Mouse (Mus musculus) duodenum, adult 2 months (tissue): ENCODE measurements around the gene Vrk3. TPM values are rescaled to one million over a fixed set of nuclear protein-coding genes. Genes with fewer than 3 reads are reported as not detected.

Experiments
- polyA plus RNA-seq: library from polyadenylated mRNA; depleted of rRNA; stranded (reverse); fragments of >200 nt; gene quantifications from 2 replicates; pipeline ENCODE4 v1.2.3, GENCODE M21; 2012; ENCODE audit warnings: low replicate concordance; rRNA removed

The Vrk3 gene
- 49.7 and 62.2 TPM in 2 replicates for polyA plus RNA-seq

DNA sequence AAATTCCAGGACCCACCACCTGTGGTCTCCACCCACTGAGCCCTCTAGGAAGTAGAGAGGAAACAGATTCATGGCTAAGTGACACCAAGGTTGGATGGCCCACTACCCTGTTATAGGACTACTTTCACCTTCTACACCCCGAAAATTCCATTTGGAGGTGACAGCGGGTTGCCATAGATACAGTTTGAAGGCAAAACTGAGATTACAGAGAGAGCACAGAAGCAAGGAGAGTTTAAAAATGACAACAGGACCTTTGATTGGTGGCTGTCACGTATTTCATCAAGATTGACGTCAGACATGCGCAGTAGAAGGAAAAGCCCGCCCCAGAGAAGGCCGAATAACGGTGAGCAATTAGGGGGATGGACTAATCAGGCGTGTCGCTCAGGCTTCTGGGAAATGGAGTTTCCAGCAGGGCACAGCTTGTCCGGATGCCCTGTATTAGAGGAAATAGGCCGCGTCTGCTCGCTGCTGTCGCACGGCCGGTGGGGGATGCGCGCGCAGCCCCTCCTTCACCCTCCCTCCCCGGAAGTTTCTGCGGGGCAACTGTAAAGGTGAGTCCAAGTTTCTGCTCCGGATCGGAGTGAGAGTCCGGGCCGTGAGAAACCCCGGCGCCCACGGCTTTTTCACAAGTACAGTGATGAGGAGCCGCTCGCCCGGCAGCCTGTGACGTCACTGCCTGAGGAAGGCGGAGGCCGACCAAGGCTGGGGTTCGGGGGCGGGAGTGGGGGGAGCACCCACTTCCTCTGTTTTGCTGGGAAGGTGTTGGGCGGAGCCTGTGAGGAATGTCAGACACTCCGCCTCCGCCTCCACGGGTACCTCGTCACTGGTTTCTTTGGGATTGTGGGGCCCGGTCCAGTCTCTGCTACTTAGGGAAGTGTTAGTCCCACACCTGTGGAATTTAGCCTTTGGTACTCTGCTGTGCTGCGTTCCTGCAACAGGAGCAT, at the start of gene Vrk3:
Gene Vrk3 (plus strand): TSS at position 313 of the 944 bp plus-strand sequence.

DNA sequence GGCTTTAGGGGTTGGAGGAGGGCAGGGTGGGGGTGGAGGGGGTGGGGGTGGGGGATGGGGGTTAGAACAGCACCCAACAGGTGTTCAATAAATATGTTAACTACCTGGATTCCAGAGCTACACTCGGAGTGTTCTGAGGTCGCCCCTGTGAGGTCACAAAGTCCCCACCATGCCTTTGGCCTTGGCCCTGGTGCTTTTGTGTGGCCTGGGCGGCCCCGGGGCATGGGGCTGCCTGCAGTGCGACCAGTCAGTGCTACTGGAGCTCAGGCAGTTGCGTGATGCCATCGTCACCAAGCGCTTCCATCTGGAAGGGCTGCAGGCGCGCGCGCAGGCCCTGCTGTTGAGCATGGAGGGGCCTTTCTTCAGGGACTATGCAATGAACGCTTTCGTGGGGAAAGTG, 39.6 kb upstream of the Vrk3 start, which contains the start of gene Izumo2:
Gene Izumo2 (plus strand): TSS at position 169 of the 400 bp plus-strand sequence.

DNA sequence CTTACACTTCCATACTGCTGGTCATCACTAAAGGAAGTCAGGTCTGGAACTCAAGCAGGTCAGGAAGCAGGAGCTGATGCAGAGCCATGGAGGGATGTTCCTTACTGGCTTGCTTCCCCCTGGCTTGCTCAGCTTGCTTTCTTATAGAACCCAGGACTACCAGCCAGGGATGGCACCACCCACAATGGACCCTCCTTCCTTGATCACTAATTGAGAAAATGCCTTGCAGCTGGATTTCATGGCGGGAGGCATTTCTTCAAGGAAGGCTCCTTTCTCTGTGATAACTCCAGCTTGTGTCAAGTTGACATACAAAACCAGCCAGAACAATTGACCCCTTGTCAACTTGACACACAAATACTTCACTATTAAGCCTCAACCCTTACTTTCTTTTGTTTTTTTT, 2.7 kb downstream of the Vrk3 start, which contains the start of gene Zfp473:
Gene Zfp473 (minus strand): TSS at position 101 of the 400 bp plus-strand sequence.

DNA sequence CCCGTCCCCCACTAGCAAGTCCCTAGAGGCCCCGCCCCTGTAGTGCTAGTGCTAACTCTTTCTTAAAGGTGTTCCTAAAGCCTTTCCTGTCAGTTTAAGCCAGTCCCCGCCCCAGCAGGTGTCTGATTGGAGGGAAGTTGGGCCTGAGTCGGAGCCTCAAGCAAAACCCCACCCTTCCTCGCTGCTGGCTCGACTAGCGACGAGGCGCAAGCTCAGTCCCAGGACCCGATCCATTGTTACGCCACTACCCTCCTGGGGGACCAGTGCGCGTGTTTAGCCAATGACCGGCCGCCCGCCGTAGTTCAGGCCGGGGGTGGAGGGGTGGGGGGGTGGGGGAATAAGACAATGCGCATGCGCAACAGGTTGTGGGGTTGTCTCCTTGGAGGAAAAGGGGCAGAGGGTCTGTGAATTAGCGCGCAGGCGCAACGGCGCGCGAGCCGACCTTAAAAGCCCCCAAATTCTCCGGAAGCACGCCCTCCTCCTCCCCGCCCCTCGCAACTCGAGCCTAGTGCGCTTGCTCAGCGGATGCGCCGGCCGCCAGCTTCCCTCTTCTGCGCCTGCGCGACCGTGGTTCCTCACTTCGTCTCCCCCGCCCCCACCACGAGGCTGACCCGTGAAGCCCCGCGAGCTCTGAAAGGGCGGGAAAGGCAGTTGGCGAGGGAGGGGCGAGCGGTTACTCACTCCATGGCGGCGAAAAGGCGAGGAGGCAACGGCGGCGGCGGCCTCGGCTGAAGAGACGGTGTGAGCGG, 67.7 kb downstream of the Vrk3 start, which contains the start of the genes Nup62 and Il4i1:
Gene Nup62 (plus strand): TSS at position 368 of the 749 bp plus-strand sequence.
Gene Il4i1 (plus strand): TSS at position 667 of the 749 bp plus-strand sequence.

DNA sequence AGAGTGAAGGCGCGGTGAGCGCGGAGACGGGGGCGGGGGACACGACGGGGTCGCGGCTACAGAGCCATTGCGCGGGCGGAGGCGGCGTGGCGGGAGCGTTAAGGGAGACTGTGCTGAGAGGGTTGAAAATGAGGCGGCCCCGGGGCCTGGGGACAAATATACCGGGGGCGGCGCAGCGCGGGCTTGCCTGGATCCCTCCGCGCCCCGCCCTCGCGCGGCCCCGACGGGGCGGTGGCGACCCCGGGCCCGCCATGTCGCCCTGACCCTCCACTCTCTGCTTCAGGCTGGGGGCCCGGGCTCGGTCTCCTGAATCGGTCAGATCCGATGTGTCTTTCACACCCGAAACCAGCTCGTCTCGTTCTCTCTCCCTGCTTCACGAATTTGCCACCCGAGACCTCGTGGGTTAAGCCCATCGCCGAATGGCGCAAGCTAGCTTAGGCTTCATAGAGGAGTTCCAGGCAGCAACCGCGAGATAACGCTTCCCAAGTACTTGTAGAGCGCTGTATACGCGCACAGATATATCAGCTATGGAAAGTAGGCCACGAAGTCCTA, 68.3 kb downstream of the Vrk3 start, which contains the start of gene Atf5:
Gene Atf5 (minus strand): TSS at position 189 of the 552 bp plus-strand sequence.

Other genes with a start within 250 kb of the Vrk3 start
- gene Mybpc2, start 223.8 kb upstream of the Vrk3 start, polyA plus RNA-seq: not detected in 2 replicates
- 7.6 and 9.2 TPM in 2 replicates for gene Spib, start 216.3 kb upstream of the Vrk3 start, polyA plus RNA-seq
- gene Pold1, start 199.6 kb upstream of the Vrk3 start, polyA plus RNA-seq: 42.0 and 46.0 TPM in 2 replicates
- 250 and 318 TPM in 2 replicates for gene Nr1h2, start 194.5 kb upstream of the Vrk3 start, polyA plus RNA-seq
- 2.9 and 7.7 TPM in 2 replicates for gene Napsa, start 176.0 kb upstream of the Vrk3 start, polyA plus RNA-seq
- gene Kcnc3, start 157.7 kb upstream of the Vrk3 start, polyA plus RNA-seq: 3.6 and 6.8 TPM in 2 replicates
- gene Myh14, start 77.6 kb upstream of the Vrk3 start, polyA plus RNA-seq: 132 and 290 TPM in 2 replicates
- gene Izumo2, start 39.7 kb upstream of the Vrk3 start, polyA plus RNA-seq: not detected in 2 replicates
- 0.06 and 0.13 TPM in 2 replicates for gene Zfp473, start 2.6 kb downstream of the Vrk3 start, polyA plus RNA-seq
- gene Nup62, start 67.7 kb downstream of the Vrk3 start, polyA plus RNA-seq: 45.1 and 62.8 TPM in 2 replicates
- 2.2 and 6.3 TPM in 2 replicates for gene Il4i1, start 68.0 kb downstream of the Vrk3 start, polyA plus RNA-seq
- 132 and 137 TPM in 2 replicates for gene Atf5, start 68.2 kb downstream of the Vrk3 start, polyA plus RNA-seq
- 248 and 535 TPM in 2 replicates for gene Akt1s1, start 100.6 kb downstream of the Vrk3 start, polyA plus RNA-seq
- 67.0 and 80.1 TPM in 2 replicates for gene Tbc1d17, start 100.7 kb downstream of the Vrk3 start, polyA plus RNA-seq
- gene Pnkp, start 108.7 kb downstream of the Vrk3 start, polyA plus RNA-seq: 50.8 and 86.4 TPM in 2 replicates
- gene Ptov1, start 121.4 kb downstream of the Vrk3 start, polyA plus RNA-seq: 116 and 164 TPM in 2 replicates
- gene Med25, start 144.3 kb downstream of the Vrk3 start, polyA plus RNA-seq: 280 and 331 TPM in 2 replicates
- gene Fuz, start 147.7 kb downstream of the Vrk3 start, polyA plus RNA-seq: 34.2 and 46.4 TPM in 2 replicates
- 76.5 and 82.3 TPM in 2 replicates for gene Ap2a1, start 181.1 kb downstream of the Vrk3 start, polyA plus RNA-seq
- gene Tsks, start 194.8 kb downstream of the Vrk3 start, polyA plus RNA-seq: 0.49 TPM in 1 of 2 replicates, not detected in the other
- 6.7 and 11.1 TPM in 2 replicates for gene Cpt1c, start 226.4 kb downstream of the Vrk3 start, polyA plus RNA-seq
- gene Prmt1, start 238.2 kb downstream of the Vrk3 start, polyA plus RNA-seq: 45.6 and 61.7 TPM in 2 replicates
- gene Irf3, start 249.2 kb downstream of the Vrk3 start, polyA plus RNA-seq: 70.7 and 84.2 TPM in 2 replicates